Mouse (Mus musculus) kidney, embryonic 14.5 days (tissue): Measurements from ENCODE around the gene 1700013G24Rik. TPM values are rescaled to one million over a fixed set of nuclear protein-coding genes. Genes with fewer than 3 reads are reported as not detected.
A peak's percentile ranks its signal among the peaks of the same experiment; 100 is the strongest.

Source experiments
- ATAC-seq: fragments of 200-750 bp; cut with Nextera tagmentation; 2 replicates; pipeline ENCODE4 v1.8.0; 2017; ENCODE audit warnings: moderate number of reproducible peaks, mild to moderate bottlenecking, moderate TSS enrichment, moderate library complexity; ENCODE audit not compliant: low FRiP score, low TSS enrichment
- H3K27ac ChIP-seq: fragments of 300-500 bp; sonication (generic); 2 replicates; pipeline ENCODE4 v1.5.1; 2014; ENCODE audit warnings: low read depth, mild to moderate bottlenecking, low read length, moderate library complexity, mixed read lengths
- H3K27me3 ChIP-seq: fragments of 300-500 bp; sonication (generic); 2 replicates; pipeline ENCODE4 v1.6.1; 2014; ENCODE audit warnings: mild to moderate bottlenecking, low read length; ENCODE audit not compliant: control insufficient read depth, insufficient read depth
- H3K36me3 ChIP-seq: fragments of 300-500 bp; sonication (generic); 2 replicates; pipeline ENCODE4 v1.6.1; 2014; ENCODE audit warnings: low read length, mixed read lengths; ENCODE audit not compliant: control insufficient read depth, insufficient read depth
- H3K4me1 ChIP-seq: fragments of 300-500 bp; sonication (generic); 2 replicates; pipeline ENCODE4 v1.6.1; 2014; ENCODE audit warnings: low read length, mixed read lengths; ENCODE audit not compliant: control insufficient read depth, insufficient read depth
- H3K4me2 ChIP-seq: fragments of 300-500 bp; sonication (generic); replicated peaks from 2 replicates; pipeline ENCODE4 v1.6.1; 2014; ENCODE audit warnings: low read depth, mild to moderate bottlenecking, low read length
- H3K4me3 ChIP-seq: fragments of 300-500 bp; sonication (generic); 2 replicates; pipeline ENCODE4 v1.5.1; 2014; ENCODE audit warnings: mild to moderate bottlenecking, low read length
- H3K9ac ChIP-seq: fragments of 300-500 bp; sonication (generic); 2 replicates; pipeline ENCODE4 v1.6.1; 2014; ENCODE audit warnings: low read depth, mild to moderate bottlenecking, low read length, moderate library complexity
- H3K9me3 ChIP-seq: fragments of 300-500 bp; sonication (generic); 2 replicates; pipeline ENCODE4 v1.6.1; 2016; ENCODE audit warnings: low read length; ENCODE audit not compliant: control insufficient read depth
- WGBS: fragments of 180-500 bp; shearing (Covaris S2); extraction: QIAGEN DNeasy Blood & Tissue Kit; methylation state at CpG from one replicate; pipeline ENCODE4 v1.1.7; 2014; 5-methylcytosine and 5-hydroxymethylcytosine counted together
- polyA plus RNA-seq: library from polyadenylated mRNA; unstranded; fragments of >200 nt; fragmentation: Nextera tagmentation; extraction: Ambion mirVana; gene quantifications from 2 replicates; pipeline ENCODE4 v1.2.1, GENCODE M21; 2014

The 1700013G24Rik gene
- polyA plus RNA-seq, 1 experiment from 2014 or later = not detected

GRCm38 (mm10) chr4:137461981-137462690 lies 9.1 kb downstream of the 1700013G24Rik start:
- Histone ChIP-seq H3K27ac (no peak overlapping the region), H3K9ac (no peak overlapping the region), H3K27me3 (no peaks in the 10 kb centered on the region), H3K4me2 (no peak overlapping the region), H3K4me1 (peaks cover 23% of the 10 kb centered on the region; the same call in 1 of the 2 replicates), H3K9me3 (no peaks in the 10 kb centered on the region), H3K36me3 (no peaks in the 10 kb centered on the region), H3K4me3 (no peak overlapping the region)
- no peak for ATAC-seq
- WGBS = 72% methylated on average over 16 of the region's 16 CpGs

- Histone ChIP-seq H3K27me3 (no peaks in the 10 kb centered on the region), H3K27ac (no peak overlapping the region), H3K9me3 (no peaks in the 10 kb centered on the region), H3K9ac (no peak overlapping the region), H3K4me1 (peaks cover 28% of the 10 kb centered on the region), H3K4me3 (no peak overlapping the region), H3K36me3 (no peaks in the 10 kb centered on the region), H3K4me2 (no peak overlapping the region)
- no peak for ATAC-seq
- 67% methylated on average over 13 of the region's 13 CpGs for WGBS
Observed at GRCm38 (mm10) chr4:137465125-137465787, 12.2 kb downstream of the 1700013G24Rik start.

- Histone ChIP-seq H3K4me1 (peaks cover 40% of the 10 kb centered on the region), H3K27ac (no peak overlapping the region), H3K9ac (no peak overlapping the region)
Observed at GRCm38 (mm10) chr4:137466991-137467390, 13.9 kb downstream of the 1700013G24Rik start.

DNA sequence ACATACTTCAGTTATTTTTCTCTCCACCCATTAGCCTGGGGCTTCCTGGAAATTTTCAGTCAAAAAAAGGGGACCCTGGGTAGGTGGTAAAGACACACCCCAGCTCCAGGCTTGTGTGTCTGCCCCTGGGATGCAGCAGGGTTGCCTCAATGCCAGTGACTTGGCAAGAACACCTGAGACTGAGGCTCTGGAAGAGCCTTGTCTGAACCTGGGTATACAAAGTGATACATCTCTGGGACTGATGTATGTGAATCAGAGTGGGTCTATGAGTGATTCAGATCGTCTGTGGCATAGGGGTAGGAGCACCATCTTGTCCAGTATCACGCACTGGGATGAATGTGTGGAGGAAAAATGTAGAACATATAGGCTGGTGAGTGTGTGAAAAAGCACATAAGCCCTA lies 14.4 kb downstream of the 1700013G24Rik start:
- WGBS = 88% methylated on average over 2 of the region's 2 CpGs
- no peak overlapping the region for H3K4me2 ChIP-seq
- H3K4me1 ChIP-seq = peaks cover 45% of the 10 kb centered on the region
- H3K27me3 ChIP-seq = no peaks in the 10 kb centered on the region
- no peaks in the 10 kb centered on the region for H3K36me3 ChIP-seq
- ATAC-seq = no peak
- no peak overlapping the region for H3K9ac ChIP-seq
- H3K4me3 ChIP-seq = no peak overlapping the region
- H3K9me3 ChIP-seq = no peaks in the 10 kb centered on the region
- peak overlapping the region; percentile 84; the same call in 1 of the 2 replicates for H3K27ac ChIP-seq

More at GRCm38 (mm10) chr4:137466991-137467390, 13.9 kb downstream of the 1700013G24Rik start:
- Histone ChIP-seq H3K9me3 (no peaks in the 10 kb centered on the region), H3K36me3 (no peaks in the 10 kb centered on the region), H3K27me3 (no peaks in the 10 kb centered on the region), H3K4me2 (no peak overlapping the region), H3K4me3 (no peak overlapping the region)
- ATAC-seq = no peak
- WGBS = 80% methylated on average over 4 of the region's 4 CpGs

GRCm38 (mm10) chr4:137468260-137469080 lies 15.4 kb downstream of the 1700013G24Rik start, which contains the start of gene Hspg2:
TSS of gene Hspg2 (plus strand) at chr4:137468769.
- Histone ChIP-seq H3K9me3 (no peaks in the 10 kb centered on the region), H3K4me1 (peaks cover 55% of the 10 kb centered on the region), H3K27me3 (no peaks in the 10 kb centered on the region), H3K4me2 (peak within 1 kb of the TSS; percentile 82), H3K4me3 (peak within 1 kb of the TSS; percentile 91), H3K36me3 (no peaks in the 10 kb centered on the region), H3K9ac (peak within 1 kb of the TSS; percentile 91), H3K27ac (peak within 1 kb of the TSS; percentile 84)
- WGBS = under 1% methylated on average over 71 of the region's 72 CpGs
- ATAC-seq = peak; percentile 86

DNA sequence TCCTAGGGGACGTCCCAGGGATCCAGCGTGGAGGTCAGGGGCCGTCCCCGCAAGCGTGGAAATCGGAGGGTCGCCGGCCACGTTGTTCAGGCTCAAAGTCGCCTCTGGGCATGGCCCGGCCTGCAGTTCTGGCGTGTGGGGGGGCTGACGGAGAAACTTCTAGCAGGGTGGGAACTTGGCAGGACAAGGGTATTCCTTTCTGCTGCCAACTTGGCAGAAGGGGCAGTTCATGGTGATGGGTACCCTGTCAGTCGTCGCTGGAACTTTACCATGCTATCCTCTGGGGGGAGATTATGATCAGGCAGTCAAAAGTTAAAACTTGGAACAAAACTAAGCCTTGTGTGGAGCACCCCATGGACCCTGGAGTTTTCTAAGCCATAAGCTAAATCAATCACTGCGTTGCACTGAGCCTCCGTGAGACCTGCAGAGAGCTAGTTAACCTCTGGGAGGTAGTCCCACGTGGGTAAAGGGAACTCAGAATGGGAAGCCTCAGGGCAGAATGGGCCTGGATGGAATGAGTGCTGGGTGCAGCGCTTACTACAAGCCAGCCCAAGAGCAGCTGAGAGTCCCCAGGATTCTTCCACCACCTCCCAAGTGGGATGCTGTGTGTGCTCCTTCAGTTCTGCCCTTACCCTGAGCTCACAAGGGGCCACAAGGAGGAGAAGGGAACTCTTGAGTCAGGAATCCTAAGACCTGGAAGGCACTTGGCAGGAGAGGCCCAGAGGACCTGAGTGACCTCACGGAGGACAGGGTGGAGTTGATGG lies 16.2 kb downstream of the 1700013G24Rik start:
- H3K4me1 ChIP-seq = peaks cover 62% of the 10 kb centered on the region
- no peaks in the 10 kb centered on the region for H3K9me3 ChIP-seq
- H3K9ac ChIP-seq = peak overlapping the region; percentile 91
- WGBS = under 1% methylated on average over 20 of the region's 20 CpGs
- H3K4me2 ChIP-seq = peak overlapping the region; percentile 82
- H3K36me3 ChIP-seq = no peaks in the 10 kb centered on the region
- peak overlapping the region; percentile 69 for H3K27ac ChIP-seq
- peak; percentile 3; the same call in 1 of the 2 replicates for ATAC-seq
- no peaks in the 10 kb centered on the region for H3K27me3 ChIP-seq
- peak overlapping the region; percentile 91 for H3K4me3 ChIP-seq

- 28% methylated on average over 15 of the region's 15 CpGs for WGBS
- peak overlapping the region; percentile 77 for H3K27ac ChIP-seq
- peaks cover 62% of the 10 kb centered on the region for H3K4me1 ChIP-seq
- H3K27me3 ChIP-seq = no peaks in the 10 kb centered on the region
- peak overlapping the region; percentile 91 for H3K4me3 ChIP-seq
- peak overlapping the region; percentile 91 for H3K9ac ChIP-seq
- ATAC-seq = peak; percentile 1; the same call in 1 of the 2 replicates
- no peaks in the 10 kb centered on the region for H3K36me3 ChIP-seq
- no peaks in the 10 kb centered on the region for H3K9me3 ChIP-seq
- peak overlapping the region; percentile 82 for H3K4me2 ChIP-seq
Observed at GRCm38 (mm10) chr4:137469845-137470692, 17.0 kb downstream of the 1700013G24Rik start.
